Mouse (Mus musculus) kidney, adult 2 months (tissue): Measurements from ENCODE around the gene Nipal4.

Experiments used
- CTCF ChIP-seq: fragments of 200-500 bp; conservative IDR thresholded peaks from 2 replicates; pipeline ENCODE4 v1.5.1; 2011; ENCODE audit warnings: low read depth, mild to moderate bottlenecking, control low read depth, low read length, moderate library complexity, mixed read lengths; ENCODE audit not compliant: insufficient read depth, insufficient read length
- POLR2A ChIP-seq: fragments of 200-500 bp; IDR thresholded peaks from one replicate; pipeline ENCODE4 v1.6.1; 2011; ENCODE audit warnings: low read depth, low read length, control low read depth

- TF ChIP-seq POLR2A = no peak
- no peak for TF ChIP-seq CTCF
Measured at GRCm38 (mm10) chr11:46201636-46202546, 35.6 kb upstream of the Nipal4 start.
